Comparison of ENCODE assay signal across 8 mouse cellular contexts in genomic region chr8:91051037-91051436, GRCm38 (mm10). TPM values are rescaled to one million over a fixed set of nuclear protein-coding genes. Genes with fewer than 3 reads are reported as not detected.
DNase-seq lines count a peak whose midpoint lies in the region; ATAC-seq lines count a peak whose summit lies in the region.

No protein-coding gene starts in this region.

- 0 out of 2 replicates have a peak, but pooled peaks have one; percentile 30 for ATAC-seq in embryonic facial prominence, embryonic 14.5 days (ENCODE audit: low read depth)
- ATAC-seq in heart, embryonic 14.5 days (ENCODE audit: insufficient number of reproducible peaks, insufficient read depth, low FRiP score, low read depth), result peak; percentile 54; the same call in 1 of the 2 replicates

- WGBS in embryonic facial prominence, embryonic 14.5 days, result 37% methylated on average over 8 of the region's 8 CpGs
- WGBS in heart, embryonic 14.5 days, result 20% methylated on average over 8 of the region's 8 CpGs

- peaks cover 72% of the 10 kb centered on the region for H3K36me3 ChIP-seq in embryonic facial prominence, embryonic 14.5 days (ENCODE audit: control insufficient read depth, insufficient read depth, low read length)
- H3K36me3 ChIP-seq in heart, embryonic 14.5 days (ENCODE audit: control insufficient read depth, insufficient read depth, low read length), result peaks cover 79% of the 10 kb centered on the region

- H3K4me1 ChIP-seq in embryonic facial prominence, embryonic 14.5 days (ENCODE audit: control insufficient read depth, insufficient read depth, low read length), result no peaks in the 10 kb centered on the region
- peaks cover 0 to 8% of the 10 kb centered on the region in 2 experiments; a peak in 3 of 4 replicates for H3K4me1 ChIP-seq in heart, embryonic 14.5 days (ENCODE audit: control insufficient read depth in 2 of 2, insufficient read depth in 2 of 2, low read length in 2 of 2)

- H3K27me3 ChIP-seq in embryonic facial prominence, embryonic 14.5 days (replicated peaks; ENCODE audit: control insufficient read depth, insufficient read depth, low read length), result no peaks in the 10 kb centered on the region
- H3K27me3 ChIP-seq in heart, embryonic 14.5 days (ENCODE audit: control insufficient read depth, insufficient read depth, low read length), result no peaks in the 10 kb centered on the region

- no peak overlapping the region for H3K4me2 ChIP-seq in embryonic facial prominence, embryonic 14.5 days (ENCODE audit: low read depth, low read length)
- 0 out of 2 replicates have a peak overlapping the region, but pooled peaks have one; percentile 16 for H3K4me2 ChIP-seq in heart, embryonic 14.5 days (ENCODE audit: low read length)

- no peaks in the 10 kb centered on the region for H3K9me3 ChIP-seq in embryonic facial prominence, embryonic 14.5 days (ENCODE audit: control insufficient read depth, low read length)
- H3K9me3 ChIP-seq in heart, embryonic 14.5 days (ENCODE audit: control insufficient read depth, low read length), result no peaks in the 10 kb centered on the region

- no peak overlapping the region for H3K4me3 ChIP-seq in embryonic facial prominence, embryonic 14.5 days (ENCODE audit: low read depth, low read length)
- H3K4me3 ChIP-seq in heart, embryonic 14.5 days (ENCODE audit: control insufficient read depth in 1 of 2, insufficient read depth in 1 of 2, low read depth in 1 of 2, low read length in 2 of 2), result no peak overlapping the region

- no peak overlapping the region for H3K9ac ChIP-seq in embryonic facial prominence, embryonic 14.5 days (ENCODE audit: low read depth, low read length)
- H3K9ac ChIP-seq in heart, embryonic 14.5 days (ENCODE audit: low read length), result no peak overlapping the region

- peak; percentile 46 for DNase-seq in MEL-GATA-1-ER (ENCODE audit: extremely low read depth, low read depth)
- DNase-seq in adrenal gland, adult (ENCODE audit: inconsistent age in 2 of 2, low spot score in 1 of 2), result peak; percentile 61 to 87
- DNase-seq in embryonic facial prominence, embryonic 14.5 days (ENCODE audit: low spot score), result peak; percentile 78
- peak; percentile 28 to 60 for DNase-seq in layer of hippocampus, adult 18-20 months (ENCODE audit: low spot score in 2 of 2)
- DNase-seq in lung, postnatal 10 days, result peak; percentile 85
- peak; percentile 52 for DNase-seq in right cerebral cortex, postnatal 25 days
- DNase-seq in embryo, embryonic 9.5 days (ENCODE audit: extremely low spot score), result no peak

- H3K27ac ChIP-seq in embryonic facial prominence, embryonic 14.5 days (replicated peaks; ENCODE audit: low read depth, low read length), result peak overlapping the region; percentile 39; the same call in 1 of the 2 replicates
- peak overlapping the region in 1 of 2 experiments; percentile 59; a peak in 1 of 4 replicates for H3K27ac ChIP-seq in heart, embryonic 14.5 days (replicated peaks in 1 of 2; ENCODE audit: control insufficient read depth in 1 of 2, insufficient read depth in 1 of 2, low read depth in 2 of 2, low read length in 2 of 2)

RNA-seq across cellular contexts. Expression of gene Rbl2, which starts 18.8 kb away (rescaled TPM):
- polyA plus RNA-seq in embryonic facial prominence, embryonic 14.5 days (2014; fragmentation: Nextera tagmentation; extraction: Ambion mirVana), result 20.6 and 21.6 TPM in 2 replicates
- 21.1 and 22.6 TPM in 2 replicates for polyA plus RNA-seq in heart, embryonic 14.5 days (2014; fragmentation: Nextera tagmentation; extraction: Ambion mirVana)
- total RNA-seq in layer of hippocampus, adult 18-20 months (2021), result 10 to 100 TPM; 40.1 to 45.2 TPM
